Mouse (Mus musculus) thymus, adult 2 months (tissue): ENCODE results near the gene Rnase12.

Source experiments
- CTCF ChIP-seq: fragments of 200-500 bp; IDR thresholded peaks from 2 replicates; pipeline ENCODE4 v1.5.1; 2012; ENCODE audit warnings: mild to moderate bottlenecking, control low read depth, low read length, moderate library complexity, borderline replicate concordance; ENCODE audit not compliant: control insufficient read depth, poor library complexity, insufficient read depth; ENCODE audit errors: extremely low read depth
- POLR2A ChIP-seq: fragments of 200-500 bp; IDR thresholded peaks from 2 replicates; pipeline ENCODE4 v1.6.1; 2012; ENCODE audit warnings: mild to moderate bottlenecking, low read length, control low read depth, moderate library complexity; ENCODE audit not compliant: control insufficient read depth, poor library complexity, insufficient read depth; ENCODE audit errors: extremely low read depth

DNA sequence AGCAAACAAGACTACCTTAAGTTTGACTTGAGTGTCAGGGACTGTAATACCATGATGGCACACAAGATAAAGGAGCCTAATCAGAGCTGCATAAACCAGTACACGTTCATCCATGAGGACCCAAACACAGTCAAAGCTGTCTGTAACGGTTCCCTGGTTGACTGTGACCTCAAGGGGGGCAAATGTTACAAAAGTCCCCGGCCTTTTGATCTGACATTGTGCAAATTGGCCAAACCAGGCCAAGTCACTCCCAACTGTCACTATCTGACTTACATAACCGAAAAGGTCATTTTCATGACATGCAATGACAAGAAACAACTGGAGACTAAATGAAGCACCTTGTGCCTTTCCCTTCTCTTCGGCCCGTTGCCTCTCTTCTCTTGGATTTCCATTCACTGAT, 47.9 kb downstream of the Rnase12 start:
- TF ChIP-seq CTCF (no peak), POLR2A (no peak)
